Mouse (Mus musculus) left cerebral cortex, postnatal 10 days (tissue): ENCODE results near the gene Man2a2. TPM values are rescaled to one million over a fixed set of nuclear protein-coding genes. Genes with fewer than 3 reads are reported as not detected.
A peak's percentile ranks its signal among the peaks of the same experiment; 100 is the strongest.

Experiments
- DNase-seq, 2 experiments: peaks; one replicate each; pipeline ENCODE4 v3.0.0; 2021 to 2022; ENCODE audit warnings: low spot score in 2 of 2, mixed read lengths in 1 of 2; ENCODE audit errors: extremely low spot score in 1 of 2
- intact Hi-C: fragments of 180-260 bp; cut with DNase I; formaldehyde crosslinking; loops from one replicate; pipeline ENCODE4 v1.15.1; 2025
- total RNA-seq, 2 experiments: library from RNA; stranded (reverse); gene quantifications; 2 replicates each; pipeline ENCODE4 v1.2.3; 2021

Man2a2 gene
- total RNA-seq = 100 to 1,000 TPM; 106 to 108 TPM

- intact Hi-C loops = no loop called here
- DNase-seq = peak; percentile 58 to 87
Observed at GRCm38 (mm10) chr7:80371041-80371751, at the start of gene Man2a2. Gene Man2a2 (minus strand): TSS chr7:80371375.

GRCm38 (mm10) chr7:80420586-80420985 lies 49.4 kb upstream of the Man2a2 start:
- intact Hi-C loops = no loop called here
- no peak for DNase-seq

GRCm38 (mm10) chr7:80419278-80419677 lies 48.1 kb upstream of the Man2a2 start:
- no peak for DNase-seq
- intact Hi-C loops = no loop called here

- intact Hi-C loops = no loop called here
- DNase-seq = no peak
Observed at GRCm38 (mm10) chr7:80418036-80418435, 46.9 kb upstream of the Man2a2 start.

- intact Hi-C loops = no loop called here
- DNase-seq = no peak
Observed at GRCm38 (mm10) chr7:80417601-80418000, 46.4 kb upstream of the Man2a2 start.

GRCm38 (mm10) chr7:80416969-80417368 lies 45.8 kb upstream of the Man2a2 start:
- no peak for DNase-seq
- intact Hi-C loops = no loop called here

- intact Hi-C loops = no loop called here
- no peak for DNase-seq
Observed at GRCm38 (mm10) chr7:80414303-80414855, 43.2 kb upstream of the Man2a2 start.

- intact Hi-C loops = no loop called here
- DNase-seq = no peak
Observed at GRCm38 (mm10) chr7:80413512-80414302, 42.5 kb upstream of the Man2a2 start.

- intact Hi-C loops = no loop called here
- DNase-seq = no peak
Observed at GRCm38 (mm10) chr7:80412781-80413180, 41.6 kb upstream of the Man2a2 start.

- DNase-seq = peak; percentile 61 to 73
Observed at GRCm38 (mm10) chr7:80412279-80412678, 41.1 kb upstream of the Man2a2 start.

GRCm38 (mm10) chr7:80410380-80410779 lies 39.2 kb upstream of the Man2a2 start:
- no peak for DNase-seq
- intact Hi-C loops = no loop called here

More at GRCm38 (mm10) chr7:80412279-80412678, 41.1 kb upstream of the Man2a2 start:
- intact Hi-C loops = no loop called here

GRCm38 (mm10) chr7:80407712-80408111 lies 36.5 kb upstream of the Man2a2 start:
- DNase-seq = no peak
- intact Hi-C loops = no loop called here

GRCm38 (mm10) chr7:80406186-80406585 lies 35.0 kb upstream of the Man2a2 start:
- no peak for DNase-seq
- intact Hi-C loops = no loop called here

- no peak for DNase-seq
- intact Hi-C loops = no loop called here
Observed at GRCm38 (mm10) chr7:80405188-80405695, 34.1 kb upstream of the Man2a2 start, which contains the start of gene Furin. Gene Furin (minus strand): TSS chr7:80405436.

GRCm38 (mm10) chr7:80404101-80404894 lies 33.1 kb upstream of the Man2a2 start:
- no peak for DNase-seq
- intact Hi-C loops = loop anchor here (5.0 kb wide), 1 partner anchor 53 kb away; no protein-coding TSS in a partner anchor

GRCm38 (mm10) chr7:80403551-80403950 lies 32.4 kb upstream of the Man2a2 start:
- DNase-seq = peak; percentile 72 to 81
- intact Hi-C loops = loop anchor here (5.0 kb wide), 1 partner anchor 54 kb away; no protein-coding TSS in a partner anchor

GRCm38 (mm10) chr7:80402651-80403321 lies 31.6 kb upstream of the Man2a2 start:
- intact Hi-C loops = loop anchor here (5.0 kb wide), 1 partner anchor 55 kb away; no protein-coding TSS in a partner anchor
- DNase-seq = peak in 1 of 2 experiments; percentile 82
